Mouse (Mus musculus) lung, postnatal 0 days (tissue): ENCODE results near the gene Snapc4. TPM values are rescaled to one million over a fixed set of nuclear protein-coding genes. Genes with fewer than 3 reads are reported as not detected.

Source experiments
- ATAC-seq: fragments of 200-750 bp; cut with Nextera tagmentation; 2 replicates; pipeline ENCODE4 v1.8.0; 2017; ENCODE audit warnings: moderate library complexity
- DNase-seq: peaks from one replicate; pipeline ENCODE4 v3.0.0-alpha.2; 2016; ENCODE audit warnings: low spot score
- H3K27ac ChIP-seq: fragments of 300-500 bp; sonication (generic); 2 replicates; pipeline ENCODE4 v1.5.1; 2014; ENCODE audit warnings: antibody characterized with exemption, mild to moderate bottlenecking, low read length, mixed read lengths
- H3K27me3 ChIP-seq: fragments of 300-500 bp; sonication (generic); replicated peaks from 2 replicates; pipeline ENCODE4 v1.6.1; 2014; ENCODE audit warnings: low read length, mixed read lengths; ENCODE audit not compliant: insufficient read depth
- H3K36me3 ChIP-seq: fragments of 300-500 bp; sonication (generic); 2 replicates; pipeline ENCODE4 v1.6.1; 2014; ENCODE audit warnings: low read length, mixed read lengths; ENCODE audit not compliant: insufficient read depth
- H3K4me1 ChIP-seq: fragments of 300-500 bp; sonication (generic); 2 replicates; pipeline ENCODE4 v1.6.1; 2014; ENCODE audit warnings: antibody characterized with exemption, low read depth, low read length, mixed read lengths; ENCODE audit not compliant: insufficient read depth
- H3K4me2 ChIP-seq: fragments of 300-500 bp; sonication (generic); replicated peaks from 2 replicates; pipeline ENCODE4 v1.6.1; 2014; ENCODE audit warnings: low read depth, mild to moderate bottlenecking, low read length, moderate library complexity, mixed read lengths
- H3K4me3 ChIP-seq: fragments of 300-500 bp; sonication (generic); 2 replicates; pipeline ENCODE4 v1.5.1; 2014; ENCODE audit warnings: low read depth, low read length
- H3K9ac ChIP-seq: fragments of 300-500 bp; sonication (generic); replicated peaks from 2 replicates; pipeline ENCODE4 v1.6.1; 2014; ENCODE audit warnings: low read depth, mild to moderate bottlenecking
- H3K9me3 ChIP-seq: fragments of 300-500 bp; sonication (generic); 2 replicates; pipeline ENCODE4 v1.6.1; 2016; ENCODE audit warnings: low read length, mixed read lengths
- CTCF ChIP-seq: IDR thresholded peaks from 2 replicates; pipeline ENCODE4 v1.5.1; 2016; ENCODE audit warnings: antibody characterized with exemption, mild to moderate bottlenecking
- EP300 ChIP-seq: IDR thresholded peaks from 2 replicates; pipeline ENCODE4 v1.6.1; 2016; ENCODE audit warnings: antibody characterized with exemption, mild to moderate bottlenecking, control low read depth
- WGBS: fragments of 180-500 bp; shearing (Covaris S2); extraction: QIAGEN DNeasy Blood & Tissue Kit; methylation state at CpG from one replicate; pipeline ENCODE4 v1.1.7; 2014; 5-methylcytosine and 5-hydroxymethylcytosine counted together
- polyA plus RNA-seq: library from polyadenylated mRNA; unstranded; fragments of >200 nt; fragmentation: Nextera tagmentation; extraction: Ambion mirVana; gene quantifications from 2 replicates; pipeline ENCODE4 v1.2.1, GENCODE M21; 2015

Gene Snapc4
- polyA plus RNA-seq, 1 experiment from 2014 or later: 7.4 TPM

- 1% methylated on average over 61 of the region's 62 CpGs for WGBS
- DNase-seq (peak; percentile 97), ATAC-seq (peak; percentile 82)
- H3K36me3 ChIP-seq: peaks cover 7% of the 10 kb centered on the region; the same call in 1 of the 2 replicates
- peak within 1 kb of the TSS; percentile 96 for H3K9ac ChIP-seq
- peaks cover 23% of the 10 kb centered on the region for H3K4me1 ChIP-seq
- TF ChIP-seq CTCF: peak; percentile 82
- no peak for TF ChIP-seq EP300
- H3K27ac ChIP-seq: peak within 1 kb of the TSS; percentile 79
- peak within 1 kb of the TSS; percentile 99 for H3K4me2 ChIP-seq
- no peaks in the 10 kb centered on the region for H3K9me3 ChIP-seq
- H3K27me3 ChIP-seq: no peaks in the 10 kb centered on the region
- H3K4me3 ChIP-seq: peak within 1 kb of the TSS; percentile 73
Measured at GRCm38 (mm10) chr2:26351358-26352290, 28.8 kb downstream of the Snapc4 start, which contains the start of gene Dnlz. TSS of gene Dnlz (minus strand) at chr2:26352110.

- Histone ChIP-seq H3K4me3 (no peak overlapping the region), H3K36me3 (peaks cover 17% of the 10 kb centered on the region; the same call in 1 of the 2 replicates), H3K4me1 (peaks cover 23% of the 10 kb centered on the region), H3K27me3 (no peaks in the 10 kb centered on the region), H3K9ac (no peak overlapping the region), H3K27ac (peak overlapping the region; percentile 71), H3K4me2 (no peak overlapping the region), H3K9me3 (no peaks in the 10 kb centered on the region)
- WGBS: 30% methylated on average over 6 of the region's 6 CpGs
- TF ChIP-seq EP300 (no peak; the same call in 1 of the 2 replicates), CTCF (no peak)
- DNase-seq (peak; percentile 82), ATAC-seq (peak; percentile 57)
Measured at GRCm38 (mm10) chr2:26348241-26348640, 32.2 kb downstream of the Snapc4 start.

- no peaks in the 10 kb centered on the region for H3K27me3 ChIP-seq
- DNase-seq (peak; percentile 63), ATAC-seq (peak; percentile 61)
- peaks cover 18% of the 10 kb centered on the region for H3K4me1 ChIP-seq
- no peak overlapping the region for H3K4me3 ChIP-seq
- peak overlapping the region; percentile 27 for H3K4me2 ChIP-seq
- 0 out of 2 replicates have a peak overlapping the region, but pooled peaks have one; percentile 3 for H3K9ac ChIP-seq
- H3K36me3 ChIP-seq: peaks cover 11% of the 10 kb centered on the region; the same call in 1 of the 2 replicates
- peak; percentile 45; the same call in 1 of the 2 replicates for TF ChIP-seq EP300
- TF ChIP-seq CTCF: no peak
- H3K9me3 ChIP-seq: no peaks in the 10 kb centered on the region
- peak overlapping the region; percentile 85 for H3K27ac ChIP-seq
- 49% methylated on average over 11 of the region's 11 CpGs for WGBS
Measured at GRCm38 (mm10) chr2:26342609-26343490, 37.6 kb downstream of the Snapc4 start.

- no peak overlapping the region for H3K4me3 ChIP-seq
- H3K9me3 ChIP-seq: no peaks in the 10 kb centered on the region
- no peaks in the 10 kb centered on the region for H3K27me3 ChIP-seq
- DNase-seq (peak; percentile 93), ATAC-seq (peak; percentile 88)
- TF ChIP-seq EP300: no peak; the same call in 1 of the 2 replicates
- no peak for TF ChIP-seq CTCF
- no peak overlapping the region; the same call in 1 of the 2 replicates for H3K4me2 ChIP-seq
- H3K4me1 ChIP-seq: peaks cover 15% of the 10 kb centered on the region; the same call in 1 of the 2 replicates
- no peak overlapping the region for H3K9ac ChIP-seq
- WGBS: 6% methylated on average over 10 of the region's 10 CpGs
- peak overlapping the region; percentile 85 for H3K27ac ChIP-seq
- H3K36me3 ChIP-seq: peaks cover 10% of the 10 kb centered on the region; the same call in 1 of the 2 replicates
Measured at GRCm38 (mm10) chr2:26342044-26342443, 38.4 kb downstream of the Snapc4 start.

- Histone ChIP-seq H3K4me1 (peaks cover 15% of the 10 kb centered on the region; the same call in 1 of the 2 replicates), H3K27ac (peak overlapping the region; percentile 85), H3K4me2 (no peak overlapping the region), H3K9ac (no peak overlapping the region), H3K36me3 (0 out of 2 replicates have a peak, but pooled peaks cover 10% of the 10 kb centered on the region), H3K9me3 (no peaks in the 10 kb centered on the region), H3K27me3 (no peaks in the 10 kb centered on the region), H3K4me3 (no peak overlapping the region)
- ATAC-seq: peak; percentile 64
- WGBS: 50% methylated on average over 2 of the region's 2 CpGs
- peak; percentile 69 for DNase-seq
- TF ChIP-seq CTCF (no peak), EP300 (peak; percentile 28; the same call in 1 of the 2 replicates)
Measured at GRCm38 (mm10) chr2:26341510-26341981, 38.9 kb downstream of the Snapc4 start.
